Mouse (Mus musculus): ENCODE data around the gene Parp4.

The Parp4 gene

GRCm38 (mm10) chr14:56605136-56605535, 29.7 kb downstream of the Parp4 start:
- no peak for DNase-seq (ENCODE audit: extremely low read depth, low read depth, low spot score)

GRCm38 (mm10) chr14:56613212-56613611, 37.8 kb downstream of the Parp4 start:
- DNase-seq (ENCODE audit: extremely low read depth, low read depth, low spot score) = no peak

- DNase-seq (ENCODE audit: extremely low read depth, low read depth, low spot score) = no peak
These were observed 42.1 kb downstream of the Parp4 start for GRCm38 (mm10) chr14:56617470-56617869.

GRCm38 (mm10) chr14:56620425-56620824, 45.0 kb downstream of the Parp4 start:
- DNase-seq (ENCODE audit: extremely low read depth, low read depth, low spot score) = peak; percentile 39

- DNase-seq (ENCODE audit: extremely low read depth, low read depth, low spot score) = no peak
These were observed 50.8 kb downstream of the Parp4 start for GRCm38 (mm10) chr14:56626202-56626601.

- no peak for DNase-seq (ENCODE audit: extremely low read depth, low read depth, low spot score)
These were observed 52.9 kb downstream of the Parp4 start for GRCm38 (mm10) chr14:56628336-56628735.

GRCm38 (mm10) chr14:56631109-56631508, 55.7 kb downstream of the Parp4 start:
- no peak for DNase-seq (ENCODE audit: extremely low read depth, low read depth, low spot score)

GRCm38 (mm10) chr14:56647206-56647605, 71.8 kb downstream of the Parp4 start:
- DNase-seq (ENCODE audit: extremely low read depth, low read depth, low spot score) = peak; percentile 52

- no peak for DNase-seq (ENCODE audit: extremely low read depth, low read depth, low spot score)
These were observed 74.0 kb downstream of the Parp4 start for GRCm38 (mm10) chr14:56649448-56649847.

- no peak for DNase-seq (ENCODE audit: extremely low read depth, low read depth, low spot score)
These were observed 90.2 kb downstream of the Parp4 start for GRCm38 (mm10) chr14:56665651-56666050.

GRCm38 (mm10) chr14:56666909-56667308, 91.5 kb downstream of the Parp4 start:
- DNase-seq (ENCODE audit: extremely low read depth, low read depth, low spot score) = no peak

- DNase-seq (ENCODE audit: extremely low read depth, low read depth, low spot score) = peak; percentile 80
These were observed 92.8 kb downstream of the Parp4 start, which contains the start of gene Mphosph8 for GRCm38 (mm10) chr14:56667969-56668802. Mphosph8 (plus strand) TSS chr14:56668248.

GRCm38 (mm10) chr14:56669046-56669620, 93.7 kb downstream of the Parp4 start:
- no peak for DNase-seq (ENCODE audit: extremely low read depth, low read depth, low spot score)

- DNase-seq (ENCODE audit: extremely low read depth, low read depth, low spot score) = no peak
These were observed 110.0 kb downstream of the Parp4 start for GRCm38 (mm10) chr14:56685426-56685825.

GRCm38 (mm10) chr14:56689116-56689515, 113.7 kb downstream of the Parp4 start:
- DNase-seq (ENCODE audit: extremely low read depth, low read depth, low spot score) = no peak

GRCm38 (mm10) chr14:56689766-56690165, 114.3 kb downstream of the Parp4 start:
- peak; percentile 71 for DNase-seq (ENCODE audit: extremely low read depth, low read depth, low spot score)

GRCm38 (mm10) chr14:56695495-56695894, 120.1 kb downstream of the Parp4 start:
- DNase-seq (ENCODE audit: extremely low read depth, low read depth, low spot score) = no peak

GRCm38 (mm10) chr14:56697836-56698235, 122.4 kb downstream of the Parp4 start:
- peak; percentile 80 for DNase-seq (ENCODE audit: extremely low read depth, low read depth, low spot score)

GRCm38 (mm10) chr14:56702644-56703043, 127.2 kb downstream of the Parp4 start:
- DNase-seq (ENCODE audit: extremely low read depth, low read depth, low spot score) = no peak

- DNase-seq (ENCODE audit: extremely low read depth, low read depth, low spot score) = no peak
These were observed 130.3 kb downstream of the Parp4 start for GRCm38 (mm10) chr14:56705687-56706086.
